Mouse (Mus musculus): ENCODE data around the gene Gm16430.
"Not testable (repeated sequence)": the region's sequence is repeated elsewhere in the genome, so short reads cannot be mapped to it uniquely, and the experiment has no call there.

Gm16430 gene

DNA sequence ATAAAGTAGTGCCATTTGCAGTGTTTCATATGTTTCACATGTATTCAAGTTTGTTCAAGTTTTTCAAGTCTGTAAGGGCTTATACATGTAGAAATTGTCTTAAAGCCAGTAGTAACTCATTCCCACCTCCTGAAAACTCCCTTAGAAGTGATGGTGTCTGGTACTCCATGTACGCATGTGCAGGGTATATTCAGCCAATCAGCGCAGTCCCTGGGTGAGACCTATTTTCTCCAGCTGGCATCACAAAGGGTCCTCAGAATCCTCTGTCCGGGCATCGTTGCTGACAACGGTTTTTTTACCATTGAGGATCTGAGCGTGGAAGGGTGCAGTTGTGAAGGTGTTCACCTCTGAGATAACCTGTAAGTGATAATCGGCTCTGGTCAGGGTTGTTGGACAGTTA is at the start of gene Gm16430:
TSS of gene Gm16430 (plus strand) at position 301 of the 400 bp plus-strand sequence.
- not testable (repeated sequence) for DNase-seq (ENCODE audit: low read depth)

Measured in NIH3T3 (cell line).